Mouse (Mus musculus) intestine, postnatal 0 days (tissue): ENCODE results near the gene Elovl7. TPM values are rescaled to one million over a fixed set of nuclear protein-coding genes. Genes with fewer than 3 reads are reported as not detected.

Source experiments
- ATAC-seq: fragments of 200-750 bp; cut with Nextera tagmentation; 2 replicates; pipeline ENCODE4 v1.8.0; 2017; ENCODE audit warnings: mild to moderate bottlenecking, moderate TSS enrichment, moderate library complexity
- H3K27ac ChIP-seq: fragments of 300-500 bp; sonication (generic); 2 replicates; pipeline ENCODE4 v1.5.1; 2014; ENCODE audit warnings: mild to moderate bottlenecking, low read depth, low read length, moderate library complexity
- H3K27me3 ChIP-seq: fragments of 300-500 bp; sonication (generic); replicated peaks from 2 replicates; pipeline ENCODE4 v1.6.1; 2014; ENCODE audit warnings: low read length, mixed read lengths; ENCODE audit not compliant: control insufficient read depth, insufficient read depth
- H3K36me3 ChIP-seq: fragments of 300-500 bp; sonication (generic); 2 replicates; pipeline ENCODE4 v1.6.1; 2014; ENCODE audit warnings: mild to moderate bottlenecking, moderate library complexity; ENCODE audit not compliant: control insufficient read depth, insufficient read depth
- H3K4me1 ChIP-seq: fragments of 300-500 bp; sonication (generic); replicated peaks from 2 replicates; pipeline ENCODE4 v1.6.1; 2014; ENCODE audit warnings: antibody characterized with exemption, low read length, mixed read lengths; ENCODE audit not compliant: control insufficient read depth, insufficient read depth
- H3K4me2 ChIP-seq: fragments of 300-500 bp; sonication (generic); replicated peaks from 2 replicates; pipeline ENCODE4 v1.6.1; 2014; ENCODE audit warnings: low read depth, mild to moderate bottlenecking, moderate library complexity
- H3K4me3 ChIP-seq: fragments of 300-500 bp; sonication (generic); 2 replicates; pipeline ENCODE4 v1.5.1; 2014; ENCODE audit warnings: low read depth, low read length
- H3K9ac ChIP-seq: fragments of 300-500 bp; sonication (generic); 2 replicates; pipeline ENCODE4 v1.6.1; 2014; ENCODE audit warnings: mild to moderate bottlenecking, low read depth, low read length
- H3K9me3 ChIP-seq: fragments of 300-500 bp; sonication (generic); 2 replicates; pipeline ENCODE4 v1.6.1; 2016; ENCODE audit warnings: mixed run types; ENCODE audit not compliant: control insufficient read depth
- CTCF ChIP-seq: sonication (generic); IDR thresholded peaks from 2 replicates; pipeline ENCODE4 v1.5.1; 2016; ENCODE audit warnings: low read depth, mild to moderate bottlenecking, control low read depth, antibody characterized with exemption, moderate library complexity
- WGBS: fragments of 180-500 bp; shearing (Covaris S2); extraction: QIAGEN DNeasy Blood & Tissue Kit; methylation state at CpG from one replicate; pipeline ENCODE4 v1.1.7; 2014; 5-methylcytosine and 5-hydroxymethylcytosine counted together
- polyA plus RNA-seq: library from polyadenylated mRNA; unstranded; fragments of >200 nt; fragmentation: Nextera tagmentation; extraction: Ambion mirVana; gene quantifications from 2 replicates; pipeline ENCODE4 v1.2.1, GENCODE M21; 2015

Elovl7 gene
- polyA plus RNA-seq, 1 experiment from 2014 or later = 10.8 TPM

DNA sequence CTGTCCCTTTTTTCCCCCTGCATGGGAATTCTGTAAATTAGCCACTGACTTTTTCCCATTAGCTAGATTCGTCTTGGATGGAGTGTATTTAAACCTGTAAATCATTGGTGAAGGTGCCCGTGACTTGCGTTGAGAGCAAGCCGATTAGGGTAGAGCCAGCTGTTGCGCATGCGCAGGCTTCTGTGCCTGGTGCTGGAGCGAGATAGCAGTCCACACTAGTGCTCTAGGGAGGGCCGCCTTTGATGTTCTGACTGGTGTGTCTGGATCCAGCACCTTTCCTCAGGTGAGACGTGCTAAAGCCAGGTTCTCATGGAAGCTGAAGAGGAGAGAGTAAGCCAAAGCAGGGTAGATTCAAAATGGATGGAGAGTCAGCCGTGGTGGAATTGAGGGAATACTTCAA is 112.1 kb downstream of the Elovl7 start:
- Histone ChIP-seq H3K9me3 (no peaks in the 10 kb centered on the region), H3K27me3 (no peaks in the 10 kb centered on the region), H3K9ac (no peak overlapping the region), H3K4me2 (no peak overlapping the region), H3K36me3 (no peaks in the 10 kb centered on the region; the same call in none of the 2 replicates), H3K4me1 (no peaks in the 10 kb centered on the region), H3K27ac (no peak overlapping the region), H3K4me3 (no peak overlapping the region)
- no peak for ATAC-seq
- TF ChIP-seq CTCF = no peak
- WGBS = 86% methylated on average over 10 of the region's 10 CpGs

GRCm38 (mm10) chr13:108327047-108327446 is 112.8 kb downstream of the Elovl7 start:
- H3K27me3 ChIP-seq = no peaks in the 10 kb centered on the region
- no peaks in the 10 kb centered on the region; the same call in none of the 2 replicates for H3K36me3 ChIP-seq
- no peak overlapping the region for H3K27ac ChIP-seq
- no peak for TF ChIP-seq CTCF
- no peak overlapping the region for H3K9ac ChIP-seq
- H3K9me3 ChIP-seq = no peaks in the 10 kb centered on the region
- ATAC-seq = no peak
- no peaks in the 10 kb centered on the region for H3K4me1 ChIP-seq
- no peak overlapping the region for H3K4me2 ChIP-seq
- WGBS = 72% methylated on average over 7 of the region's 7 CpGs
- H3K4me3 ChIP-seq = no peak overlapping the region

- no peak for ATAC-seq
- Histone ChIP-seq H3K9ac (no peak overlapping the region), H3K9me3 (no peaks in the 10 kb centered on the region), H3K27me3 (no peaks in the 10 kb centered on the region), H3K27ac (no peak overlapping the region), H3K4me2 (no peak overlapping the region), H3K36me3 (no peaks in the 10 kb centered on the region; the same call in 1 of the 2 replicates), H3K4me3 (no peak overlapping the region), H3K4me1 (no peaks in the 10 kb centered on the region)
- WGBS = 92% methylated on average over 21 of the region's 21 CpGs
- no peak for TF ChIP-seq CTCF
Measured at GRCm38 (mm10) chr13:108328406-108329180, 114.4 kb downstream of the Elovl7 start.

DNA sequence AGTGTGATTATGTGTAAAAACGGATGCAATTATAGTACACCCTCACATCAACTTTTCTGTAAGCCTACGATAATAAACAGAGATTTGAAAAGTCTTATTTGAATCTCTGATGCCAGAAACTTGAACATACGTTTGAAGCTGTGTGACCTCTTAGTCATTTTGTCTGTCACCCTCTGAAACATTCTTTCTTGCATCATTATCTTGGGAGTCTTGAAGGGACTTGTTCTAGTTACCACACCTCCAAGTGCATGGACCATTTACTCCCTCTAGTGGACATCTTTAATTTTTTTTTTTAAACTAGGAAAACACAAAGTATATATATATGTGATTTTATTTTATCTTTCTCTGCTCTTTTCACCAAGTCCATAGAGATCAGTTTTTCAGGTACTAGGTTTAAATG is 115.5 kb downstream of the Elovl7 start:
- H3K9ac ChIP-seq = no peak overlapping the region
- H3K36me3 ChIP-seq = no peaks in the 10 kb centered on the region; the same call in 1 of the 2 replicates
- no peak for ATAC-seq
- peak; percentile 83 for TF ChIP-seq CTCF
- H3K4me2 ChIP-seq = no peak overlapping the region
- H3K4me1 ChIP-seq = no peaks in the 10 kb centered on the region
- no peak overlapping the region for H3K27ac ChIP-seq
- 64% methylated on average over 3 of the region's 3 CpGs for WGBS
- H3K9me3 ChIP-seq = no peaks in the 10 kb centered on the region
- H3K4me3 ChIP-seq = no peak overlapping the region
- no peaks in the 10 kb centered on the region for H3K27me3 ChIP-seq

Other genes with a start within 250 kb of the Elovl7 start
- 32.6 and 33.7 TPM in 2 replicates for gene Smim15, start 170.0 kb upstream of the Elovl7 start, polyA plus RNA-seq
- 39.2 and 39.4 TPM in 2 replicates for gene Ndufaf2, start 55.8 kb upstream of the Elovl7 start, polyA plus RNA-seq
- gene Ercc8, start 55.7 kb upstream of the Elovl7 start, polyA plus RNA-seq = 6.8 and 8.0 TPM in 2 replicates
- 1.3 and 1.6 TPM in 2 replicates for gene Depdc1b, start 101.9 kb downstream of the Elovl7 start, polyA plus RNA-seq
- 17.8 and 22.0 TPM in 2 replicates for gene Pde4d, start 235.5 kb downstream of the Elovl7 start, polyA plus RNA-seq